ENCODE assay signal across 24 mouse cellular contexts in the genomic region with DNA sequence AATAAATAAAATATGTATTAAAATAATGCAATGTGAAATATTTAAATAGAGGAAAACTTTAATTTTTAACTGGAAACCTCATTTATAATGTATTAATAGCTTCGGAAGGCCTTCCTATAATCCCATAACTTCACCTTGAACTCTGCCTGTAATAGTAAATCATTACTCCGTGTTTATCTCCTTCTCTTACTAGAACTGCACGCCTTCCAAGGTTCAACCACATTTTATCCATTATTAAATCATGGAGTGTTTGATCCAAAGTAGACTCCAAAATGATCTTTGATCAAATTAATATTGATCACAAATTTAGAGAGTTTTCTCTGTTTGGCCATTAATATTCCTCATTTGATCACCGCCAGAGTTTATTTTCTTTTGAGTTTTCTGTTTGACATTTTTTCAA.
DNase-seq lines count a peak whose midpoint lies in the region; ATAC-seq and TF ChIP-seq lines count a peak whose summit lies in the region.
"Had no signal": no experiment of that assay in that cellular context is flagged by ENCODE, and none has a peak within 500 bp of the region (broad histone marks: within the 10 kb centered on the region; RNA-seq: fewer than 3 reads in every experiment).

No protein-coding gene starts in this region.

- no peak overlapping the region for H3K4me3 ChIP-seq in intestine, embryonic 16.5 days (ENCODE audit: low read length)
- no peak overlapping the region for H3K4me3 ChIP-seq in intestine, postnatal 0 days (ENCODE audit: low read depth, low read length)
- no peak overlapping the region for H3K4me3 ChIP-seq in liver, adult 2 months (ENCODE audit: insufficient read depth, low read depth, low read length)
- no peak overlapping the region for H3K4me3 ChIP-seq in liver, embryonic 12.5 days
- H3K4me3 ChIP-seq: embryonic facial prominence, embryonic 10.5 days; embryonic facial prominence, embryonic 12.5 days; forebrain, embryonic 13.5 days; forebrain, embryonic 15.5 days had no signal

- no peak for TF ChIP-seq CTCF in intestine, postnatal 0 days (IDR thresholded peaks at IDR 0.05; ENCODE audit: low read depth)
- no peak for TF ChIP-seq CTCF in liver, adult 2 months (IDR thresholded peaks at IDR 0.05; ENCODE audit: low read depth, low read length)

- no peaks in the 10 kb centered on the region for H3K36me3 ChIP-seq in intestine, embryonic 16.5 days (ENCODE audit: control insufficient read depth, insufficient read depth, low read length)
- H3K36me3 ChIP-seq in intestine, postnatal 0 days (ENCODE audit: control insufficient read depth, insufficient read depth), result no peaks in the 10 kb centered on the region
- H3K36me3 ChIP-seq in liver, adult 2 months (ENCODE audit: control insufficient read depth, insufficient read depth, low read length), result no peaks in the 10 kb centered on the region
- no peaks in the 10 kb centered on the region for H3K36me3 ChIP-seq in liver, embryonic 12.5 days
- H3K36me3 ChIP-seq: embryonic facial prominence, embryonic 10.5 days; embryonic facial prominence, embryonic 12.5 days; forebrain, embryonic 15.5 days; G1E had no signal

- 72% methylated on average over 4 of the region's 4 CpGs for WGBS in intestine, embryonic 16.5 days
- WGBS in intestine, postnatal 0 days, result 56% methylated on average over 4 of the region's 4 CpGs
- 30% methylated on average over 4 of the region's 4 CpGs for whole genome bisulfite sequencing in liver, adult 2 months
- WGBS in liver, embryonic 12.5 days (ENCODE audit: insufficient replicate concordance), result 75% methylated on average over 4 of the region's 4 CpGs

- no peaks in the 10 kb centered on the region for H3K27me3 ChIP-seq in intestine, embryonic 16.5 days (replicated peaks; ENCODE audit: control insufficient read depth, insufficient read depth, low read length)
- no peaks in the 10 kb centered on the region for H3K27me3 ChIP-seq in intestine, postnatal 0 days (replicated peaks; ENCODE audit: control insufficient read depth, insufficient read depth, low read length)
- no peaks in the 10 kb centered on the region for H3K27me3 ChIP-seq in liver, adult 2 months (ENCODE audit: control insufficient read depth, insufficient read depth, low read length)
- H3K27me3 ChIP-seq in liver, embryonic 12.5 days (replicated peaks), result no peaks in the 10 kb centered on the region
- H3K27me3 ChIP-seq: CH12.LX; embryonic facial prominence, embryonic 12.5 days; forebrain, embryonic 13.5 days; forebrain, embryonic 15.5 days; Patski had no signal

- peak; percentile 60; the same call in 1 of the 2 replicates for ATAC-seq in intestine, embryonic 16.5 days
- ATAC-seq in intestine, postnatal 0 days, result no peak
- no peak for ATAC-seq in liver, embryonic 12.5 days
- ATAC-seq: activated CD4-positive, CD25-positive, alpha-beta regulatory T cell, adult 4 months; CD4-positive, CD25-positive, alpha-beta regulatory T cell, adult 4 months; forebrain, embryonic 13.5 days; forebrain, embryonic 15.5 days had no signal

- H3K27ac ChIP-seq in intestine, embryonic 16.5 days (ENCODE audit: low read length), result no peak overlapping the region
- H3K27ac ChIP-seq in intestine, postnatal 0 days (ENCODE audit: low read depth, low read length), result no peak overlapping the region
- H3K27ac ChIP-seq in liver, adult 2 months (replicated peaks; ENCODE audit: insufficient read depth, low read depth, low read length), result 0 out of 2 replicates have a peak overlapping the region, but pooled peaks have one; percentile 7
- H3K27ac ChIP-seq in liver, embryonic 12.5 days, result no peak overlapping the region
- H3K27ac ChIP-seq: embryonic facial prominence, embryonic 10.5 days; embryonic facial prominence, embryonic 12.5 days; forebrain, embryonic 13.5 days; forebrain, embryonic 15.5 days had no signal

- no peaks in the 10 kb centered on the region for H3K9me3 ChIP-seq in intestine, embryonic 16.5 days (ENCODE audit: control insufficient read depth, low read length)
- H3K9me3 ChIP-seq in intestine, postnatal 0 days (ENCODE audit: control insufficient read depth), result no peaks in the 10 kb centered on the region
- H3K9me3 ChIP-seq in liver, embryonic 12.5 days (replicated peaks), result no peaks in the 10 kb centered on the region
- H3K9me3 ChIP-seq: embryonic facial prominence, embryonic 10.5 days; embryonic facial prominence, embryonic 12.5 days; forebrain, embryonic 13.5 days; forebrain, embryonic 15.5 days had no signal

- peaks cover 5% of the 10 kb centered on the region; the same call in 1 of the 2 replicates for H3K4me1 ChIP-seq in intestine, embryonic 16.5 days (ENCODE audit: control insufficient read depth, insufficient read depth, low read length)
- no peaks in the 10 kb centered on the region; the same call in 1 of the 2 replicates for H3K4me1 ChIP-seq in intestine, postnatal 0 days (replicated peaks; ENCODE audit: control insufficient read depth, insufficient read depth, low read length)
- peaks cover 13% of the 10 kb centered on the region for H3K4me1 ChIP-seq in liver, adult 2 months (ENCODE audit: control insufficient read depth, insufficient read depth, low read length)
- no peaks in the 10 kb centered on the region for H3K4me1 ChIP-seq in liver, embryonic 12.5 days
- H3K4me1 ChIP-seq: embryonic facial prominence, embryonic 12.5 days had no signal

- no peak overlapping the region for H3K4me2 ChIP-seq in intestine, embryonic 16.5 days (ENCODE audit: low read depth, low read length)
- H3K4me2 ChIP-seq in intestine, postnatal 0 days (replicated peaks; ENCODE audit: low read depth), result no peak overlapping the region
- no peak overlapping the region for H3K4me2 ChIP-seq in liver, embryonic 12.5 days
- H3K4me2 ChIP-seq: embryonic facial prominence, embryonic 12.5 days; forebrain, embryonic 13.5 days; forebrain, embryonic 15.5 days had no signal

- no peak overlapping the region for H3K9ac ChIP-seq in intestine, embryonic 16.5 days (ENCODE audit: low read depth, low read length)
- H3K9ac ChIP-seq in intestine, postnatal 0 days (ENCODE audit: low read depth, low read length), result no peak overlapping the region
- H3K9ac ChIP-seq in liver, adult 2 months (ENCODE audit: low read depth, low read length), result no peak overlapping the region
- H3K9ac ChIP-seq in liver, embryonic 12.5 days, result no peak overlapping the region
- H3K9ac ChIP-seq: embryonic facial prominence, embryonic 12.5 days; forebrain, embryonic 13.5 days; forebrain, embryonic 15.5 days had no signal

- no peak for TF ChIP-seq POLR2A in liver, adult 2 months (IDR thresholded peaks at IDR 0.05; ENCODE audit: extremely low read depth, insufficient read depth, low read length)

- no peaks in the 10 kb centered on the region for H3K79me2 ChIP-seq in liver, adult 2 months (ENCODE audit: control insufficient read depth, insufficient read depth, low read length)

- peak; percentile 64 for DNase-seq in kidney, adult 9 months
- DNase-seq in kidney, adult 8-10 months, result no peak
- peak; percentile 92 for DNase-seq in liver, adult 2 months (ENCODE audit: extremely low read depth, low read depth, low spot score)
- DNase-seq: adrenal gland, adult 8-10 months; adrenal gland, postnatal 14 days; adrenal gland, postnatal 36 days; B cell, adult 2 months; cerebellum, adult 11-12 months; cerebellum, adult 2 months; cerebellum, adult 9-10 months; cerebellum, postnatal 10 days; cerebellum, postnatal 25 days had no signal

Comparison
In these comparisons a context has a peak if more than half of its experiments do, and no peak if none do; other contexts are left out.
1. DNase-seq: peak in kidney, adult 9 months (single experiment) and liver, adult 2 months (single experiment); none in kidney, adult 8-10 months (0 of 2).